Mouse (Mus musculus) ES-Bruce4 (cell line): ENCODE data around the gene Mpv17l.

Experiments used
- CTCF ChIP-seq: IDR thresholded peaks from one replicate; pipeline ENCODE4 v1.8.1; 2011; ENCODE audit warnings: low read depth, low read length
- EP300 ChIP-seq: IDR thresholded peaks from 2 replicates; pipeline ENCODE4 v1.6.1; 2011; ENCODE audit warnings: low read depth, low read length; ENCODE audit not compliant: insufficient read depth

DNA sequence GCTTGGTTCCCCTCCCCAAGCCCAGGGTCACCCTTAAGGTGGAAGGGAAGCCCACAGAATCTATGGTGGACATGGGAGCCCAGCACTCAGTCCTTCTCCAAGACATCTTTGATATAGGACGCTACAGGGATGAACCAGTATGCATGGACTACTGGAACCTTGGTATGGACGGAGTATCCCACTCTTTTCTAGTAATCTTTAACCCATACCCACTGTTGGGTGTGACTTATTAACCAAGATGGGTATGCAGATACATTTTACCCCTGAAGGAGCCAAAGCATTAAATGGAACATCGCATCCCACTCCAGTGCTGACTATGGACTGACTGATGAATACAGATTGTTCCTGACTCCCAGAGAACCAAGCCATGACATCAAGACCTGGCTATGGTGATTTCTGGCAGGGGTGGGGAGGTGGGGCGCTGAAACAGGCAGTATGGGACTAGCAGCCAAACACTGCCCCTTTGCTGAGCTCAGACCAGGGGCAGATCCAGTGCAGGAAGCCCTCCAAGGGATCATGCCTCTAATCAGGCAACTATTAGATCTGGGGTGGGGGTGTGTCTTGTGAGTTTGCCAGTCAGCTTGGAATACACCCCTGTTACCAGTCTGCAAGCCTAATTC is 24.6 kb downstream of the Mpv17l start:
- TF ChIP-seq CTCF (no peak), EP300 (no peak)
